Mouse (Mus musculus) neural tube, embryonic 14.5 days (tissue): ENCODE data around the gene A430005L14Rik. TPM values are rescaled to one million over a fixed set of nuclear protein-coding genes. Genes with fewer than 3 reads are reported as not detected.

Experiments
- ATAC-seq: fragments of 200-750 bp; cut with Nextera tagmentation; 2 replicates; pipeline ENCODE4 v1.8.0; 2017; ENCODE audit warnings: low read depth, mild to moderate bottlenecking, moderate TSS enrichment, moderate library complexity
- H3K27ac ChIP-seq: fragments of 300-500 bp; sonication (generic); 2 replicates; pipeline ENCODE4 v1.5.1; 2014; ENCODE audit warnings: low read depth, mild to moderate bottlenecking, control low read depth, low read length, moderate library complexity, mixed read lengths
- H3K27me3 ChIP-seq: fragments of 300-500 bp; sonication (generic); 2 replicates; pipeline ENCODE4 v1.6.1; 2014; ENCODE audit warnings: low read length; ENCODE audit not compliant: control insufficient read depth, insufficient read depth
- H3K36me3 ChIP-seq: fragments of 300-500 bp; sonication (generic); 2 replicates; pipeline ENCODE4 v1.6.1; 2014; ENCODE audit warnings: low read length, mixed read lengths; ENCODE audit not compliant: control insufficient read depth, insufficient read depth
- H3K4me1 ChIP-seq: fragments of 300-500 bp; sonication (generic); 2 replicates; pipeline ENCODE4 v1.6.1; 2014; ENCODE audit warnings: low read length; ENCODE audit not compliant: control insufficient read depth, insufficient read depth
- H3K4me2 ChIP-seq: fragments of 300-500 bp; sonication (generic); 2 replicates; pipeline ENCODE4 v1.6.1; 2014; ENCODE audit warnings: mild to moderate bottlenecking, low read depth, low read length, control low read depth
- H3K4me3 ChIP-seq: fragments of 300-500 bp; sonication (generic); 2 replicates; pipeline ENCODE4 v1.5.1; 2014; ENCODE audit warnings: low read depth, low read length, control low read depth, mixed read lengths
- H3K9ac ChIP-seq: fragments of 300-500 bp; sonication (generic); replicated peaks from 2 replicates; pipeline ENCODE4 v1.6.1; 2014; ENCODE audit warnings: low read depth, mild to moderate bottlenecking, control low read depth, low read length, mixed read lengths
- H3K9me3 ChIP-seq: fragments of 300-500 bp; sonication (generic); 2 replicates; pipeline ENCODE4 v1.6.1; 2016; ENCODE audit warnings: low read length; ENCODE audit not compliant: control insufficient read depth
- WGBS: fragments of 180-500 bp; shearing (Covaris S2); extraction: QIAGEN DNeasy Blood & Tissue Kit; methylation state at CpG from one replicate; pipeline ENCODE4 v1.1.7; 2014; 5-methylcytosine and 5-hydroxymethylcytosine counted together
- polyA plus RNA-seq: library from polyadenylated mRNA; unstranded; fragments of >200 nt; fragmentation: Nextera tagmentation; extraction: Ambion mirVana; gene quantifications from 2 replicates; pipeline ENCODE4 v1.2.1, GENCODE M21; 2014

The A430005L14Rik gene
- polyA plus RNA-seq, 1 experiment from 2014 or later, result 57.5 TPM

GRCm38 (mm10) chr4:153992715-153993114 is 35.7 kb downstream of the A430005L14Rik start:
- no peaks in the 10 kb centered on the region for H3K27me3 ChIP-seq
- H3K4me3 ChIP-seq, result no peak overlapping the region
- 92% methylated on average over 10 of the region's 10 CpGs for WGBS
- ATAC-seq, result no peak
- peaks cover 79% of the 10 kb centered on the region for H3K36me3 ChIP-seq
- no peak overlapping the region for H3K4me2 ChIP-seq
- H3K27ac ChIP-seq, result no peak overlapping the region
- no peak overlapping the region for H3K9ac ChIP-seq
- no peaks in the 10 kb centered on the region for H3K9me3 ChIP-seq
- H3K4me1 ChIP-seq, result no peaks in the 10 kb centered on the region

GRCm38 (mm10) chr4:153993505-153993904 is 36.5 kb downstream of the A430005L14Rik start:
- H3K27ac ChIP-seq, result no peak overlapping the region
- no peak for ATAC-seq
- H3K36me3 ChIP-seq, result peaks cover 79% of the 10 kb centered on the region
- 91% methylated on average over 8 of the region's 8 CpGs for WGBS
- no peak overlapping the region for H3K4me3 ChIP-seq
- H3K4me2 ChIP-seq, result no peak overlapping the region
- no peaks in the 10 kb centered on the region for H3K9me3 ChIP-seq
- H3K4me1 ChIP-seq, result no peaks in the 10 kb centered on the region
- no peak overlapping the region for H3K9ac ChIP-seq
- H3K27me3 ChIP-seq, result no peaks in the 10 kb centered on the region

- Histone ChIP-seq H3K4me1 (no peaks in the 10 kb centered on the region), H3K27ac (no peak overlapping the region), H3K27me3 (no peaks in the 10 kb centered on the region), H3K4me3 (no peak overlapping the region), H3K36me3 (peaks cover 32% of the 10 kb centered on the region), H3K9ac (no peak overlapping the region), H3K4me2 (no peak overlapping the region), H3K9me3 (no peaks in the 10 kb centered on the region)
- 84% methylated on average over 5 of the region's 5 CpGs for WGBS
- ATAC-seq, result no peak
Measured at GRCm38 (mm10) chr4:154005488-154005887, 48.5 kb downstream of the A430005L14Rik start.

GRCm38 (mm10) chr4:154006264-154006663 is 49.2 kb downstream of the A430005L14Rik start:
- Histone ChIP-seq H3K27ac (no peak overlapping the region), H3K4me2 (no peak overlapping the region), H3K27me3 (no peaks in the 10 kb centered on the region), H3K9me3 (no peaks in the 10 kb centered on the region), H3K9ac (no peak overlapping the region), H3K4me1 (0 out of 2 replicates have a peak, but pooled peaks cover 4% of the 10 kb centered on the region), H3K4me3 (no peak overlapping the region), H3K36me3 (peaks cover 32% of the 10 kb centered on the region)
- no peak for ATAC-seq
- WGBS, result 93% methylated on average over 6 of the region's 6 CpGs

- H3K27me3 ChIP-seq, result no peaks in the 10 kb centered on the region
- WGBS, result 86% methylated on average over 4 of the region's 4 CpGs
- H3K36me3 ChIP-seq, result peaks cover 32% of the 10 kb centered on the region
- H3K9ac ChIP-seq, result no peak overlapping the region
- ATAC-seq, result no peak
- H3K4me2 ChIP-seq, result no peak overlapping the region
- peaks cover 7% of the 10 kb centered on the region; the same call in 1 of the 2 replicates for H3K4me1 ChIP-seq
- H3K9me3 ChIP-seq, result no peaks in the 10 kb centered on the region
- H3K27ac ChIP-seq, result no peak overlapping the region
- H3K4me3 ChIP-seq, result no peak overlapping the region
Measured at GRCm38 (mm10) chr4:154007759-154008158, 50.7 kb downstream of the A430005L14Rik start.

- H3K27me3 ChIP-seq, result no peaks in the 10 kb centered on the region
- H3K4me2 ChIP-seq, result peak overlapping the region; percentile 99
- H3K36me3 ChIP-seq, result peaks cover 23% of the 10 kb centered on the region
- H3K4me3 ChIP-seq, result peak overlapping the region; percentile 66
- 0 out of 2 replicates have a peak overlapping the region, but pooled peaks have one; percentile 28 for H3K27ac ChIP-seq
- no peaks in the 10 kb centered on the region for H3K9me3 ChIP-seq
- peaks cover 15% of the 10 kb centered on the region for H3K4me1 ChIP-seq
- peak; percentile 70 for ATAC-seq
- 30% methylated on average over 13 of the region's 13 CpGs for WGBS
- peak overlapping the region; percentile 82 for H3K9ac ChIP-seq
Measured at GRCm38 (mm10) chr4:154010907-154011645, 54.0 kb downstream of the A430005L14Rik start.

Other genes with a start within 250 kb of the A430005L14Rik start
- 11.7 and 12.5 TPM in 2 replicates for gene Dffb, start 17.9 kb downstream of the A430005L14Rik start, polyA plus RNA-seq
- 18.4 and 18.7 TPM in 2 replicates for gene Cep104, start 18.0 kb downstream of the A430005L14Rik start, polyA plus RNA-seq
- gene Lrrc47, start 54.5 kb downstream of the A430005L14Rik start, polyA plus RNA-seq, result 10.1 and 11.8 TPM in 2 replicates
- gene Smim1, start 69.0 kb downstream of the A430005L14Rik start, polyA plus RNA-seq, result 9.1 and 12.5 TPM in 2 replicates
- not detected in 2 replicates for gene Ccdc27, start 85.4 kb downstream of the A430005L14Rik start, polyA plus RNA-seq
- gene Trp73, start 183.0 kb downstream of the A430005L14Rik start, polyA plus RNA-seq, result not detected in 2 replicates
- gene Wrap73, start 185.1 kb downstream of the A430005L14Rik start, polyA plus RNA-seq, result 37.3 and 39.5 TPM in 2 replicates
- gene Tprgl, start 203.4 kb downstream of the A430005L14Rik start, polyA plus RNA-seq, result 184 and 208 TPM in 2 replicates
- gene Megf6, start 213.5 kb downstream of the A430005L14Rik start, polyA plus RNA-seq, result 5.0 and 13.1 TPM in 2 replicates